Mouse (Mus musculus) forebrain, embryonic 13.5 days (tissue): ENCODE data around the gene Tmem116. TPM values are rescaled to one million over a fixed set of nuclear protein-coding genes. Genes with fewer than 3 reads are reported as not detected.
A peak's percentile ranks its signal among the peaks of the same experiment; 100 is the strongest.

Experiments used
- ATAC-seq: fragments of 200-750 bp; cut with Nextera tagmentation; 2 replicates; pipeline ENCODE4 v1.8.0; 2017
- H3K27ac ChIP-seq: fragments of 300-500 bp; sonication (generic); 2 replicates; pipeline ENCODE4 v1.5.1; 2015; ENCODE audit warnings: inconsistent platforms, mild to moderate bottlenecking, moderate library complexity
- H3K27me3 ChIP-seq: fragments of 300-500 bp; sonication (generic); 2 replicates; pipeline ENCODE4 v1.6.1; 2015; ENCODE audit warnings: mild to moderate bottlenecking, inconsistent platforms
- H3K36me3 ChIP-seq: fragments of 300-500 bp; sonication (generic); 2 replicates; pipeline ENCODE4 v1.6.1; 2015; ENCODE audit warnings: mild to moderate bottlenecking, inconsistent platforms; ENCODE audit not compliant: poor library complexity, severe bottlenecking
- H3K4me1 ChIP-seq: fragments of 300-500 bp; sonication (generic); 2 replicates; pipeline ENCODE4 v1.6.1; 2015; ENCODE audit warnings: inconsistent platforms
- H3K4me2 ChIP-seq: fragments of 300-500 bp; sonication (generic); 2 replicates; pipeline ENCODE4 v1.6.1; 2015; ENCODE audit warnings: inconsistent platforms, mild to moderate bottlenecking, moderate library complexity
- H3K4me3 ChIP-seq: fragments of 300-500 bp; sonication (generic); 2 replicates; pipeline ENCODE4 v1.5.1; 2015; ENCODE audit warnings: mild to moderate bottlenecking, inconsistent platforms
- H3K9ac ChIP-seq: fragments of 300-500 bp; sonication (generic); 2 replicates; pipeline ENCODE4 v1.6.1; 2015; ENCODE audit warnings: mild to moderate bottlenecking, inconsistent platforms
- H3K9me3 ChIP-seq: fragments of 300-500 bp; sonication (generic); replicated peaks from 2 replicates; pipeline ENCODE4 v1.6.1; 2016; ENCODE audit warnings: inconsistent platforms
- WGBS: fragments of 180-500 bp; shearing (Covaris S2); methylation state at CpG from one replicate; pipeline ENCODE4 v1.1.7; 2015; 5-methylcytosine and 5-hydroxymethylcytosine counted together
- polyA plus RNA-seq: library from polyadenylated mRNA; unstranded; fragments of >200 nt; fragmentation: Nextera tagmentation; extraction: Ambion mirVana; gene quantifications from 2 replicates; pipeline ENCODE4 v1.2.1, GENCODE M21; 2015

Gene Tmem116
- polyA plus RNA-seq: 1.8 TPM in 2 replicates

DNA sequence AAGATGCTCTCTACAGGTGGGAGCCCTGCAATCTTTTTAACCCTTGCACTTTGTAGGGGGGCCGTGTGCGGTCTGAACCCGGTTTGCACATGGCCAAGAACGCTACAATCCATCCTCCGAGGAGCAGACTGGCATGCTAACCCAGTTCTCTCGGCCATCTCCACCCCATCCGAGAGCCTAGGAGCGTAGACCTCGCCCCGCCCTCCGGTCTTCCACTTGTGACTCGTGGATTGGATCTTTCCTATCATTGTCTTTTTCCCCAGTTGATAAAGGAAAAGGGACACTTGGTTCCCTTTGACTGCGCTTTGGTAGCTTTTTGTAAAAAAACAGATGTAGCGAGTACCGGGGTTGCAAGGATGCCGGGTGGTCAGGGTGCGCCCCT, at the start of gene Tmem116:
Tmem116 (plus strand) TSS at position 250 of the 382 bp plus-strand sequence.
- Histone ChIP-seq H3K9ac (peak within 1 kb of the TSS; percentile 93), H3K27me3 (no peaks in the 10 kb centered on the region), H3K4me1 (peaks cover 30% of the 10 kb centered on the region), H3K4me2 (peak within 1 kb of the TSS; percentile 91), H3K4me3 (peak within 1 kb of the TSS; percentile 87), H3K36me3 (peaks cover 33% of the 10 kb centered on the region), H3K27ac (peak within 1 kb of the TSS; percentile 95), H3K9me3 (no peaks in the 10 kb centered on the region)
- peak; percentile 28 for ATAC-seq
- 1% methylated on average over 17 of the region's 17 CpGs for WGBS

DNA sequence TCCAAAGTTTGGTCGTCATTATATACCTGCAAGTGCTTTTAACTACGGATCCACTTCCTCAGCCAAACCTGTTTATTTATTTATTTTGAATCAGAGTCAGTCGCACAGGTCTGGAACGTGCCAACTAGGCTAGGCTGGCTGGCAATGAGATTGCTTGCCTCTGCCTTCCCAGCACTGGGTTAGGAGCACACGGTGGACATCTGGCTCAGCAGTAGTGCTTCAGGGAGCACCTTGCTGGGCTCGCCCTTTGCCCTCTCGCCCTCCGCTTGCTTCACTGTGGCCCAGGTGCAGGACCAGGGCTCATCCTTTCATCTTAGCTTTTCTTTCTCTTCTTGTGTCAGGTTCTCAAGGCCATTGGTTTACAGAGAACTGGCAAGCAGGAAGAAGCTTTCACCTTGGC, 43.8 kb upstream of the Tmem116 start:
- H3K36me3 ChIP-seq: peaks cover 62% of the 10 kb centered on the region
- 93% methylated on average over 8 of the region's 8 CpGs for WGBS

DNA sequence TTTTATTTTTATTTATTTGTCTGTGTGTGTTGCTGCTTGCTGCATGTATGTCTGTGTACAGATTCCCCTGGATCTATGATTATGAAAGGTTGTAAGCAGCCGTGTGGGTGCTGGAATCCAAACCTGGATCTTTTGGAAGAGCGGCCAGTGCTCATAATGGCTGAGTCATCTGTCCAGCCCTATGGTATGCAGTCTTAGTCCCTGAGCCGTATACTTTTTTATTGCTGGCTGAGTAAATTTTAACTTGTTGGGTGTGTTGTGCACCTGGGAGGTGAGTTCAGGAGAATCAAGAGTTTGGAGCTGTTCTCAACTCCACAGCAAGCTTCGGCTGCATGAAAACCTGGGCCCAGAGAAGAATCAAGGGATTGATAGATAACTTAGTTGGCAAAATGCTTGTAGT, 40.7 kb upstream of the Tmem116 start:
- 94% methylated on average over 4 of the region's 4 CpGs for WGBS
- no peaks in the 10 kb centered on the region for H3K4me1 ChIP-seq
- no peak for ATAC-seq
- H3K36me3 ChIP-seq: peaks cover 91% of the 10 kb centered on the region
- H3K9me3 ChIP-seq: no peaks in the 10 kb centered on the region
- no peak overlapping the region for H3K9ac ChIP-seq
- no peak overlapping the region for H3K27ac ChIP-seq
- H3K4me3 ChIP-seq: no peak overlapping the region
- no peaks in the 10 kb centered on the region for H3K27me3 ChIP-seq
- no peak overlapping the region for H3K4me2 ChIP-seq

More for the DNA sequence above, 43.8 kb upstream of the Tmem116 start:
- no peak for ATAC-seq
- no peak overlapping the region for H3K9ac ChIP-seq
- no peaks in the 10 kb centered on the region for H3K27me3 ChIP-seq
- H3K4me3 ChIP-seq: no peak overlapping the region
- no peak overlapping the region for H3K4me2 ChIP-seq
- H3K27ac ChIP-seq: no peak overlapping the region
- no peaks in the 10 kb centered on the region for H3K9me3 ChIP-seq
- no peaks in the 10 kb centered on the region for H3K4me1 ChIP-seq

DNA sequence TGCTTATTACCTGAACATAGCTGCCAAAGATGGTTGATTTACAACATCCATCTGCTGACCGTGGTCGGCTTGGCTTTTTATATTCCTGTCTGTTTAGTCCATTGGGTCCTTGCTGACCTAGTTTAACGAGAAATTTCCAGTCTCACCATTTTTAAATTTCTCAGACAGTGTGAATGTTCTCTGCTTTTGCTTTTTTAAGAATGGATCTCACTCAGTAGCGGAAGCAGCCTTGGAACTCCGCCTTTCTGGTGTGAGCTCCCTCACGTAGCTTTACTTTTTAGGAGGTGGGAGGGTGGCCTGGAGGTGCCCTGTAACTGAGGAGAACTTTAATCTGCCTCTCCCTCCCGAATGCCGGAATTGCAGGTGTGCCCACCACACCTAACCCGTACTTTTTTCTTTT, 31.0 kb upstream of the Tmem116 start:
- Histone ChIP-seq H3K27me3 (no peaks in the 10 kb centered on the region), H3K9ac (no peak overlapping the region), H3K4me3 (no peak overlapping the region), H3K36me3 (peaks cover 98% of the 10 kb centered on the region), H3K9me3 (no peaks in the 10 kb centered on the region), H3K27ac (no peak overlapping the region), H3K4me2 (no peak overlapping the region), H3K4me1 (no peaks in the 10 kb centered on the region)
- WGBS: 94% methylated on average over 9 of the region's 9 CpGs
- no peak for ATAC-seq

DNA sequence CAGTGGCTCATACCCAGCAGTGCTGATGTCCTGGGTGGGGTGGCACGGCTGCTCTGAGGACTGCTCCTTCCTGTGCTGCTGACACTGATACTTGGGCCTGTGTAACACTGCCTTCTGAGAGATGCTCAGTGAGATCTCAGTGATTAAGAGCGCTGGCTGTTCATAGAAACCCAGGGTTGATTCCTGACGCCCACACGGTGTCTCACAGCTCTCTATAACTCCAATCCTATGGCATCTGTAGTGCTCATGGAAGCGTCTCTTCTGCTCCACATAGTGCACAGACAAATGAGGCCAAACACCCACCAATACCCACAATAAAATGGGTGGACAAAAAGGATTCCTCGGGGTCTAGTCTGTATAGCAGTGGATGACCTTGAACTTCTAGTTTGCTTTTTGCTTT, 28.9 kb upstream of the Tmem116 start:
- Histone ChIP-seq H3K9ac (no peak overlapping the region), H3K36me3 (peaks cover 98% of the 10 kb centered on the region), H3K4me3 (no peak overlapping the region), H3K4me2 (no peak overlapping the region), H3K9me3 (no peaks in the 10 kb centered on the region), H3K27ac (no peak overlapping the region), H3K27me3 (no peaks in the 10 kb centered on the region), H3K4me1 (no peaks in the 10 kb centered on the region)
- no peak for ATAC-seq
- WGBS: 93% methylated on average over 6 of the region's 6 CpGs

DNA sequence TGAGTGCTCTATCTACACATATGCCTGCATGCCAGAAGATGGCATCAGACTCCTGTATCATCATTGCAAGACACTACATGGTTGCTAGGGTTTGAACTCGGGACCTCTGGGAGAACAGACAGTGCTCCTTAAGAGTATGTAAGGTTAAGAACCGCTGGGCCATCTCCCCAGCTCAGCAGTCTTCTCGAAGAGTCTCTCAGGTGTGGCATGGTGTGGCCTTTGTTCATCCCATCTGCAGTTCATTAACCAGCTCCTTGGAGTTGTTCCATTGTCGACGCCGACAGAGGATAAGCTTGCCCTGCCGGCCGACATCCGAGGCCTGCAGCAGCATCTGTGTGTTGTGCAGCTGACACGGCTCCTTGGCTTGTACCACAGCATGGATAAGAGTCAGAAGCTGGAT, 28.4 kb upstream of the Tmem116 start:
- H3K4me2 ChIP-seq: no peak overlapping the region
- H3K9ac ChIP-seq: no peak overlapping the region
- WGBS: 92% methylated on average over 10 of the region's 10 CpGs
- H3K9me3 ChIP-seq: no peaks in the 10 kb centered on the region
- H3K36me3 ChIP-seq: peaks cover 98% of the 10 kb centered on the region
- no peak overlapping the region for H3K4me3 ChIP-seq
- H3K27me3 ChIP-seq: no peaks in the 10 kb centered on the region
- ATAC-seq: no peak
- H3K4me1 ChIP-seq: no peaks in the 10 kb centered on the region
- H3K27ac ChIP-seq: no peak overlapping the region

DNA sequence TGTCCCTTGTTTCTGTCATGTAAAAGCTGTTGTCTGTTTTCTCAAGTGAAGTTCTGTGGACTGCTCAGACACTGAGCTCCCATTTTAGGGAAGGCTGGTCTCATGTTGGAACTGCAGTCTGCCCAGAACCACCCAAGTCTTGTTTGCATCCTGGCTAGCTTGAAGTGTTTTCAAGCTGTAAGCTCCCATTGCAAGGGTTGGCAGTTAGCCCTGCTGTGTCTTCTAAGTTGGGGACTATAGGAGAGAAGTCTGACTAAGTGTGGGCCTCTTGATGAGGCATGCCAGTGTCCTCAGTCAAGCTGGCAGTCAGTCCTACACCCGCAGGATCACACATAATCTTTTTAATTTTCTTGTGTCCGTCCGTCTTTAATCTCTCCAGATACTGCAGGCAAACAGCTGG, 22.7 kb upstream of the Tmem116 start:
- 96% methylated on average over 3 of the region's 3 CpGs for WGBS
- no peaks in the 10 kb centered on the region for H3K27me3 ChIP-seq
- no peaks in the 10 kb centered on the region for H3K4me1 ChIP-seq
- H3K4me3 ChIP-seq: no peak overlapping the region
- no peaks in the 10 kb centered on the region for H3K9me3 ChIP-seq
- no peak overlapping the region for H3K27ac ChIP-seq
- ATAC-seq: no peak
- peaks cover 100% of the 10 kb centered on the region for H3K36me3 ChIP-seq
- H3K4me2 ChIP-seq: no peak overlapping the region
- no peak overlapping the region for H3K9ac ChIP-seq

DNA sequence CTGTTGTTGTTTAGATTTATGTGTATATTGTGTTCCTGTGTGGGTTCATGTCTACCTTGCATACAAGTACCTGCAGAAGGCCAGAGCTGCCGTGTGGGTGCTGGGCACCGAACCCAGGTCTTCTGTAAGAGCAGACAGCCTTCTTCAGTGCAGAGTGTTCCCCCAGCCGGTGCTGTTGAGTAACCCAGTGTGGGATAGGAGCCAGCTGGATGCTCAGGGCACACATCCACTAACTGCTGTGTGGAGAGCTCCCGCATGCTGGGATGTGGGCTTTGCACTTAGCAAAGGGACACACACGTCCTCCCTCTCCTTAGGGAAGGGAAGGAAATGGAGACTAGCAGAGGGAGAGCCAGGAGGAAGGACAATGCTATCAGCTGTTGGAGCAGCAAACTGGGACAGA, 13.6 kb upstream of the Tmem116 start:
- Histone ChIP-seq H3K27me3 (no peaks in the 10 kb centered on the region), H3K9me3 (no peaks in the 10 kb centered on the region), H3K9ac (no peak overlapping the region), H3K4me2 (no peak overlapping the region), H3K36me3 (peaks cover 93% of the 10 kb centered on the region), H3K27ac (no peak overlapping the region), H3K4me3 (no peak overlapping the region), H3K4me1 (no peaks in the 10 kb centered on the region)
- no peak for ATAC-seq
- WGBS: 90% methylated on average over 5 of the region's 5 CpGs

DNA sequence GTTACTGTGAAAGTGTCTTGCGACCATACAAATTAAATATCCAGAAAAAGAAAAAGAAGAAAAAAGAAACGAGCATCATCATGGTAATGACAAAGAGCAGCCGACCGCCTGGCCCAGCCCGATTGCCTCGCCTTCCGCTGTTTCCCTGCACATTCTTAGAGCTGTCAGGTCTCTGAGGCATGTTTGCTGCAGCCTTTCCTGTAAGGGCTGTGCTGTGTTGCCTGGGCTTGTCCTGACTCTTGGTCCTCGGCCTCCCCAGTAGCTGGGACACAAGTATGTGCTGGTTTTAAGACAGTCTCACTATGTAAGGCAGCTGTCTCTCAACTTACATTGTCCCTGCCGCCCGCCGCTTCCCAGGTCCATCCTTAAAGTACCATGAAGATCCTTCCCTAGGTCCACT, 12.9 kb upstream of the Tmem116 start:
- Histone ChIP-seq H3K36me3 (peaks cover 93% of the 10 kb centered on the region), H3K4me2 (no peak overlapping the region), H3K4me3 (no peak overlapping the region), H3K9ac (no peak overlapping the region), H3K9me3 (no peaks in the 10 kb centered on the region), H3K27ac (no peak overlapping the region), H3K4me1 (no peaks in the 10 kb centered on the region), H3K27me3 (no peaks in the 10 kb centered on the region)
- ATAC-seq: no peak
- WGBS: 93% methylated on average over 11 of the region's 11 CpGs

DNA sequence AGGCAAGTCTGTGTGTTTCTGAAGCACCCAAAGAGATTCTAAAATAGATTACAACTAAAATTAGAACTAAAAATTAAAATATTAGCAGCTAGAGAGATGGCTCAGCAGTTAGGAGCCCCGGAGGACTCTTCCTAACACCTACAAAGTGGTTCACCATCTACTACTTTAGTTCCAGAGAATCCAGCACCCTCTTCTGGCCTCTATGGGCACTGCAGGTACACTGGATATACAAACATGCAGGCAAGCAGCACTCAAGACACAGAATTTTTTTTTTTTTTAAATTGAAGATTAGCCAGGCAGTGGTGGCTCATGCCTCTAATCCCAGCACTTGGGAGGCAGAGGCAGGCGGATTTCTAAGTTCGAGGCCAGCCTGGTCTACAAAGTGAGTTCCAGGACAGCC, 8.1 kb upstream of the Tmem116 start:
- 92% methylated on average over 3 of the region's 3 CpGs for WGBS
- peaks cover 96% of the 10 kb centered on the region for H3K36me3 ChIP-seq
- no peak overlapping the region for H3K4me3 ChIP-seq
- H3K27ac ChIP-seq: no peak overlapping the region
- ATAC-seq: no peak
- H3K27me3 ChIP-seq: no peaks in the 10 kb centered on the region
- H3K4me2 ChIP-seq: no peak overlapping the region
- H3K9ac ChIP-seq: no peak overlapping the region
- no peaks in the 10 kb centered on the region for H3K4me1 ChIP-seq
- H3K9me3 ChIP-seq: no peaks in the 10 kb centered on the region

DNA sequence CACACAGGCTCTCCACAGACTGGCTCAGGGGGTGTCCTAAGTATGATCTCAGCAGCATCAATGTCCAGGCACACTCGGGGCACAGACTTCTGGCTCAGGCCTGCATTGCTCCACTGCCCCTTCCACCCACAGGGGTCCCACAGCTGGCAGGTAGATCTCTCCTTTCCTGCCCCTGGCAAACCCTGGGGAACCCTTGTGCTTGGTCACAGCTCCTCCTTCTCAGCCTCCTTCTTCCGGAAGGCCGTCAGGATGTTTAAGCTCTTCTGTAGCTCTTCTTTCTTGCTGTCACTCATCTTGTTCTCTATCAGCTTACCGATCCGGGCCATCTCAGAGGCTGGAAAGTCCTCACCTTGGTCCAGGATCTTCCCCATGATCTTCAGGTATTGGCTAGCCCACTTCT, 6.8 kb upstream of the Tmem116 start:
- 93% methylated on average over 5 of the region's 5 CpGs for WGBS
- Histone ChIP-seq H3K27me3 (no peaks in the 10 kb centered on the region), H3K9me3 (no peaks in the 10 kb centered on the region), H3K4me3 (no peak overlapping the region), H3K4me2 (no peak overlapping the region), H3K9ac (no peak overlapping the region), H3K27ac (no peak overlapping the region), H3K4me1 (0 out of 2 replicates have a peak, but pooled peaks cover 2% of the 10 kb centered on the region), H3K36me3 (peaks cover 96% of the 10 kb centered on the region)
- ATAC-seq: no peak

DNA sequence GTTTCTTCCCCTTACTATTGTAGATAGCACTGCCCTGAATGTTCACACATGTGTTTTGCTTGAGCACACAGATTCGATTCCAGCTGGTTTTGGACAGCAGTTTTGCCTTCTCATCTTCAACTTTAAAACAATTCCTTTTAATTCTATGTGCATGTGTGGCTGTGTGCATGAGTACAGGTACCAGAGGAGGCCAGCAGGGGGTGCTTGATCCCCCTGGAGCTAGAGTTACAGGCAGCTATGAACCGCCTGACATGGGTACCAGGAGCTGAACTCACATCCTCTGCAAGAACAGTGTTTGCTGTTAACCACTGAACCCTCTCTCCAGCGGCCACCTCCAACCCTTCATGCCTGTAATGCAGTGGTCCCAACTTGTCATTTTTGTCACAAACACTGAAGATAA, 3.2 kb upstream of the Tmem116 start:
- WGBS: 91% methylated on average over 3 of the region's 3 CpGs
- H3K4me1 ChIP-seq: peaks cover 26% of the 10 kb centered on the region
- ATAC-seq: no peak
- H3K4me3 ChIP-seq: no peak overlapping the region
- peaks cover 65% of the 10 kb centered on the region for H3K36me3 ChIP-seq
- no peak overlapping the region for H3K27ac ChIP-seq
- H3K27me3 ChIP-seq: no peaks in the 10 kb centered on the region
- H3K9me3 ChIP-seq: no peaks in the 10 kb centered on the region
- no peak overlapping the region for H3K9ac ChIP-seq
- no peak overlapping the region for H3K4me2 ChIP-seq

DNA sequence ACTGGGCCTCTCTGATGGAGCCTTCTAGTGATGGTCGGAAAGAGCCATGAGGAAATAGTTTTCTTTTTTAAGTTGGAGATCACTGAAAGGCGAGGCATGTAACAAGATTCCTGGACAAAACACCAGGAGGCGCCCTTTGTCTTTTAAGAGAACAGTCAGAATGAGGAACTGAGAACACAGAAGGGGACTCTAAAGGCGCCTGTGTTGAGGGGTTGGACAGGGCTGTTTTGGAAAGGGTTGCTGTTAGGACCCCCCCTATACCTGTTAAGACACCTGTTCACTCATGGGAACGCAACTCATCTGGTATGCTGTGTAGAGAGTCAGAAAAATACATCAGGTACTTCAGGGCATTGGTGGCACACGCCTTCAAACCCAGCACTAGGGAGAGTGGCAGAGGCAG, 1.7 kb upstream of the Tmem116 start:
- H3K27ac ChIP-seq: no peak overlapping the region
- WGBS: 60% methylated on average over 6 of the region's 6 CpGs
- H3K36me3 ChIP-seq: peaks cover 50% of the 10 kb centered on the region
- H3K4me1 ChIP-seq: peaks cover 30% of the 10 kb centered on the region
- H3K9me3 ChIP-seq: no peaks in the 10 kb centered on the region
- no peak overlapping the region for H3K4me2 ChIP-seq
- no peaks in the 10 kb centered on the region for H3K27me3 ChIP-seq
- no peak overlapping the region for H3K9ac ChIP-seq
- H3K4me3 ChIP-seq: no peak overlapping the region
- ATAC-seq: no peak
